Mouse (Mus musculus): ENCODE results near the gene Rhbg.

DNA sequence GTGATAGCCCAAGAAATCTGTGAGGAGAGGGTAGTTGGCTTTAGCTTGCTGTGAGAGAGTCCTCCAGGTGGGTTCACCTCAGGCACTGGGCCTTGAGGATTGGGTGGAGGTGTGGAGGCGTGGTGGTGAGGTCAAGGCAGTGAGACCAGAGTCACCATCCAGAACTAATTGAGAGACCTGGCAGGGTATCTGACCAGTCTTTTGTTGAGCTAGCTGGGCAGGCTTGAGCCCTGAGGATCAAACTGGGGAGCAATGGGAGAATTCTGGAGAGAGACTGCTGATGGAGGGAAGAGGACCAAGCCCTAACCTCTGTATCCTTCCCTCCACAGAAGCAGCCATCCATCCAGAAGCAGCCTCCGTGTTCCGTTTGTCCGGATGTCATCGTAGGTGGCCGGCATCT is 45.2 kb downstream of the Rhbg start:
- TF ChIP-seq POLR2A (IDR thresholded peaks at IDR 0.05; ENCODE audit: low read depth, low read length), result no peak
- TF ChIP-seq CTCF (IDR thresholded peaks at IDR 0.05; ENCODE audit: extremely low read depth, insufficient read depth, insufficient read length, insufficient replicate concordance), result no peak

All from spleen, adult 2 months (tissue).